Mouse (Mus musculus): ENCODE data around the gene Sypl.

- TF ChIP-seq CTCF (IDR thresholded peaks at IDR 0.05; ENCODE audit: low read depth, low read length) (no peak), POLR2A (IDR thresholded peaks at IDR 0.05; ENCODE audit: insufficient read depth, low read length) (no peak)
These were observed 10.3 kb upstream of the Sypl start for GRCm38 (mm10) chr12:32943347-32943746.

All from ES-Bruce4 (cell line).